Mouse (Mus musculus) bone marrow macrophage, adult 2 months (primary cell): ENCODE results near the gene Nip7.

Source experiments
- CTCF ChIP-seq: IDR thresholded peaks from 2 replicates; pipeline ENCODE4 v1.5.1; 2012; ENCODE audit warnings: low read depth, mild to moderate bottlenecking, low read length, moderate library complexity
- POLR2A ChIP-seq: IDR thresholded peaks from 2 replicates; pipeline ENCODE4 v1.6.1; 2012; ENCODE audit warnings: mild to moderate bottlenecking, low read depth, low read length, borderline replicate concordance

- TF ChIP-seq CTCF, result no peak
- TF ChIP-seq POLR2A, result no peak
Observed at GRCm38 (mm10) chr8:107046976-107047375, 9.7 kb upstream of the Nip7 start.
